Mouse (Mus musculus): ENCODE results near the gene Hist1h2ad. TPM values are rescaled to one million over a fixed set of nuclear protein-coding genes. Genes with fewer than 3 reads are reported as not detected.
A peak's percentile ranks its signal among the peaks of the same experiment; 100 is the strongest.
"Not testable (repeated sequence)": the region's sequence is repeated elsewhere in the genome, so short reads cannot be mapped to it uniquely, and the experiment has no call there.

Gene Hist1h2ad
- polyA plus RNA-seq, 1 experiment from 2014 or later: 1.3 TPM

- Histone ChIP-seq H3K9ac (ENCODE audit: low read depth, low read length) (peak overlapping the region; percentile 24; the same call in 1 of the 2 replicates), H3K36me3 (ENCODE audit: control insufficient read depth, insufficient read depth) (no peaks in the 10 kb centered on the region), H3K4me3 (ENCODE audit: low read depth, low read length) (peak overlapping the region; percentile 31), H3K4me2 (replicated peaks; ENCODE audit: low read depth) (peak overlapping the region; percentile 61), H3K4me1 (replicated peaks; ENCODE audit: control insufficient read depth, insufficient read depth, low read length) (no peaks in the 10 kb centered on the region), H3K9me3 (ENCODE audit: control insufficient read depth) (no peaks in the 10 kb centered on the region), H3K27ac (ENCODE audit: low read depth, low read length) (peak overlapping the region; percentile 85), H3K27me3 (replicated peaks; ENCODE audit: control insufficient read depth, insufficient read depth, low read length) (no peaks in the 10 kb centered on the region)
- peak; percentile 74 for TF ChIP-seq CTCF (IDR thresholded peaks at IDR 0.05; ENCODE audit: low read depth)
- WGBS: 1% methylated on average over 18 of the region's 18 CpGs
- ATAC-seq: peak; percentile 34
Measured at GRCm38 (mm10) chr13:23562699-23563462, 11.3 kb upstream of the Hist1h2ad start.

GRCm38 (mm10) chr13:23564482-23564881 lies 9.7 kb upstream of the Hist1h2ad start:
- Histone ChIP-seq H3K4me3 (ENCODE audit: low read depth, low read length) (no peak overlapping the region), H3K27ac (ENCODE audit: low read depth, low read length) (no peak overlapping the region), H3K36me3 (ENCODE audit: control insufficient read depth, insufficient read depth) (no peaks in the 10 kb centered on the region), H3K27me3 (replicated peaks; ENCODE audit: control insufficient read depth, insufficient read depth, low read length) (no peaks in the 10 kb centered on the region), H3K9me3 (ENCODE audit: control insufficient read depth) (no peaks in the 10 kb centered on the region), H3K9ac (ENCODE audit: low read depth, low read length) (no peak overlapping the region), H3K4me1 (replicated peaks; ENCODE audit: control insufficient read depth, insufficient read depth, low read length) (no peaks in the 10 kb centered on the region), H3K4me2 (replicated peaks; ENCODE audit: low read depth) (no peak overlapping the region)
- WGBS: 79% methylated on average over 2 of the region's 2 CpGs
- no peak for ATAC-seq
- no peak for TF ChIP-seq CTCF (IDR thresholded peaks at IDR 0.05; ENCODE audit: low read depth)

DNA sequence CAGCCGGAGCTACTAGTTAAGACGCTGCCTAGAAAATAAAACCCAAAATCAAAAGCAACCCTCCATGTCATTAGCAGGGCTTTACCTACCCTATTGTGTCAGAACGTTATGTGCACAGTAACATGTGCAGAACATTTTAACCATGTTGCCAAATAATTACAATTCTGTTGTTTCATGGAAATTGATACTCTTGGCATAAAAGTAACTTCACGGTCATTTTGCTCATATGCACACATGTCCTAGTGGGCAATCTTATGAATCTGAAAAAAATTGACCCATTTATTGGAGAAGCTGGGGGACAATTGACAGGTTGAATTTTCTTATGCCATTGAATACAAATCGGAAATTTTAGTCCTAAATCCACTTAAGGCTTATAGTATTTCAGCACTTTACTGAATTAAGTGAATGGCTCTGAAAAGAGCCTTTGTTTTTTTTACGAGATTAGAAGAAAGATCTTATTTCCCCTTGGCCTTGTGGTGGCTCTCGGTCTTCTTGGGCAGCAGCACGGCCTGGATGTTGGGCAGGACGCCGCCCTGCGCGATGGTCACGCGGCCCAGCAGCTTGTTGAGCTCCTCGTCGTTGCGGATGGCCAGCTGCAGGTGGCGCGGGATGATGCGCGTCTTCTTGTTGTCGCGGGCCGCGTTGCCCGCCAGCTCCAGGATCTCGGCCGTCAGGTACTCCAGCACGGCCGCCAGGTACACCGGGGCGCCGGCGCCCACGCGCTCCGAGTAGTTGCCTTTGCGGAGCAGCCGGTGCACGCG lies 3.7 kb upstream of the Hist1h2ad start:
- peak overlapping the region; percentile 69 for H3K4me2 ChIP-seq (replicated peaks; ENCODE audit: low read depth)
- 2% methylated on average over 17 of the region's 41 CpGs for WGBS
- H3K9me3 ChIP-seq (ENCODE audit: control insufficient read depth); H3K36me3 ChIP-seq (ENCODE audit: control insufficient read depth, insufficient read depth); H3K27me3 ChIP-seq (replicated peaks; ENCODE audit: control insufficient read depth, insufficient read depth, low read length); H3K4me1 ChIP-seq (replicated peaks; ENCODE audit: control insufficient read depth, insufficient read depth, low read length): not testable (repeated sequence)
- 0 out of 2 replicates have a peak overlapping the region, but pooled peaks have one; percentile 24 for H3K9ac ChIP-seq (ENCODE audit: low read depth, low read length)
- ATAC-seq: peak; percentile 34
- H3K4me3 ChIP-seq (ENCODE audit: low read depth, low read length): peak overlapping the region; percentile 35
- peak overlapping the region; percentile 84 for H3K27ac ChIP-seq (ENCODE audit: low read depth, low read length)

DNA sequence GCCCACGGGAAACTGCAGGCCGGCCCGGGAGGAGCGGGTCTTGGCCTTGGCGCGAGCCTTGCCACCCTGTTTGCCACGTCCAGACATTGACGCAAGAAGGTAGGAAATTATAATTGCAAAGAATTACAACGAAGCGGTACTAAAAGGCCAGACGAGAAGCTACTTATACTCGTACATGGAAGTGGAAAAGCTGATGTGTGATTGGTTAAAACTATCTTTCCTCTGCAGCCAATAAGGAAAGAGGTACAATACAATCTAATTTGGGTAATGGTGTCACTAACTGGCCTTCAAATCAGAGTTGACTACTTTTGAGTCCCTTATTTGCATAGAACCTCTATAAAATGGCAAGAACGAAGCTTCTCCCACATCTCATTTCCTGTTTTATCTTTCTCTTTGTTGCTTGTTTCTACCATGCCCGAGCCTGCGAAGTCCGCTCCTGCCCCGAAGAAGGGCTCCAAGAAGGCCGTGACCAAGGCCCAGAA lies 3.1 kb upstream of the Hist1h2ad start, which contains the start of the genes Hist1h2ae and Hist1h2bg:
Gene Hist1h2ae (minus strand): TSS at position 199 of the 482 bp plus-strand sequence.
Gene Hist1h2bg (plus strand): TSS at position 375 of the 482 bp plus-strand sequence.
- Histone ChIP-seq H3K4me1 (replicated peaks; ENCODE audit: control insufficient read depth, insufficient read depth, low read length) (peaks cover 6% of the 10 kb centered on the region; the same call in 1 of the 2 replicates), H3K9me3 (ENCODE audit: control insufficient read depth) (no peaks in the 10 kb centered on the region), H3K9ac (ENCODE audit: low read depth, low read length) (peak within 1 kb of the TSS; percentile 41), H3K36me3 (ENCODE audit: control insufficient read depth, insufficient read depth) (no peaks in the 10 kb centered on the region), H3K27me3 (replicated peaks; ENCODE audit: control insufficient read depth, insufficient read depth, low read length) (no peaks in the 10 kb centered on the region), H3K4me2 (replicated peaks; ENCODE audit: low read depth) (peak within 1 kb of the TSS; percentile 69), H3K4me3 (ENCODE audit: low read depth, low read length) (peak within 1 kb of the TSS; percentile 35), H3K27ac (ENCODE audit: low read depth, low read length) (peak within 1 kb of the TSS; percentile 84)
- TF ChIP-seq CTCF (IDR thresholded peaks at IDR 0.05; ENCODE audit: low read depth): no peak; the same call in 1 of the 2 replicates
- peak; percentile 84 for ATAC-seq
- 0% methylated on average over 18 of the region's 18 CpGs for WGBS

DNA sequence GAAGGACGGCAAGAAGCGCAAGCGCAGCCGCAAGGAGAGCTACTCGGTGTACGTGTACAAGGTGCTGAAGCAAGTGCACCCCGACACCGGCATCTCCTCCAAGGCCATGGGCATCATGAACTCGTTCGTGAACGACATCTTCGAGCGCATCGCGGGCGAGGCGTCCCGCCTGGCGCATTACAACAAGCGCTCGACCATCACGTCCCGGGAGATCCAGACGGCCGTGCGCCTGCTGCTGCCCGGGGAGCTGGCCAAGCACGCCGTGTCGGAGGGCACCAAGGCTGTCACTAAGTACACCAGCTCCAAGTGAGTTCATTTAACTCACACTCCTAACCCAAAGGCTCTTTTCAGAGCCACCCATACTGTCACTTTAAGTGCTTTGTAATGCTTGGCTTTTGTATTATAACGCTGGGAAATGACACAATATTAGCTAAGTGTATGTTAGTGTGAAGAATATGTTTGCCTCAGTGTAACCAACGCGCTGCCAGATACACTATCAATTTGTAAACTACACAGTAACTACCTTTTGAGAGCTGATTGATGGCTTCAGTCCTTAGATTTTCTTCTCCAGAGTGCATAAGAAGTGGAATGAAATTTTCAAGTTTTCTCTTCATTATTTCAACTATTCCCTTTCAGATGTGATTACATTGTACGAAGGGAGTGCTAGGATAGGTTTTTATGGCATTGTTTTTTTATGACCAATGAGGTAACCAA lies 2.5 kb upstream of the Hist1h2ad start:
- Histone ChIP-seq H3K4me3 (ENCODE audit: low read depth, low read length) (peak overlapping the region; percentile 35), H3K9ac (ENCODE audit: low read depth, low read length) (peak overlapping the region; percentile 41), H3K4me2 (replicated peaks; ENCODE audit: low read depth) (peak overlapping the region; percentile 69), H3K27ac (ENCODE audit: low read depth, low read length) (peak overlapping the region; percentile 84)
- not testable (repeated sequence) for H3K36me3 ChIP-seq (ENCODE audit: control insufficient read depth, insufficient read depth); H3K9me3 ChIP-seq (ENCODE audit: control insufficient read depth); ATAC-seq; H3K4me1 ChIP-seq (replicated peaks; ENCODE audit: control insufficient read depth, insufficient read depth, low read length); H3K27me3 ChIP-seq (replicated peaks; ENCODE audit: control insufficient read depth, insufficient read depth, low read length)
- WGBS: 0% methylated on average over 11 of the region's 34 CpGs

Measured in intestine, postnatal 0 days (tissue).